Mouse (Mus musculus) cerebellum, postnatal 25 days (tissue): ENCODE measurements at regions not wholly inside any gene's neighbourhood (a gene's known extent, or its start where the extent isn't known, plus 50 kb on each side); places are given as distances from the start of the nearest gene placed in this dataset.

ENCODE experiments used
- DNase-seq, 2 experiments: peaks; one replicate each; pipeline ENCODE4 v3.0.0; 2021; ENCODE audit warnings: mixed read lengths in 2 of 2

GRCm38 (mm10) chr4:80691774-80692485 is 142.0 kb upstream of the Tyrp1 start:
- no peak for DNase-seq

GRCm38 (mm10) chr4:80712698-80713097 is 121.2 kb upstream of the Tyrp1 start:
- no peak for DNase-seq

GRCm38 (mm10) chr4:80744975-80745734 is 88.8 kb upstream of the Tyrp1 start:
- peak in 1 of 2 experiments; percentile 7 for DNase-seq

GRCm38 (mm10) chr4:80752259-80752658 is 81.7 kb upstream of the Tyrp1 start:
- no peak for DNase-seq

- no peak for DNase-seq
Measured at GRCm38 (mm10) chr4:80756114-80756513, 77.8 kb upstream of the Tyrp1 start.

GRCm38 (mm10) chr4:80764024-80764423 is 69.9 kb upstream of the Tyrp1 start:
- no peak for DNase-seq

GRCm38 (mm10) chr4:80765781-80766180 is 68.1 kb upstream of the Tyrp1 start:
- peak; percentile 53 to 77 for DNase-seq

GRCm38 (mm10) chr4:80767447-80767846 is 66.5 kb upstream of the Tyrp1 start:
- DNase-seq, result no peak
